Mouse (Mus musculus) stomach, postnatal 0 days (tissue): ENCODE data around the gene Vdr. TPM values are rescaled to one million over a fixed set of nuclear protein-coding genes. Genes with fewer than 3 reads are reported as not detected.

Source experiments
- ATAC-seq: fragments of 200-750 bp; cut with Nextera tagmentation; 2 replicates; pipeline ENCODE4 v1.8.0; 2017; ENCODE audit not compliant: low FRiP score, low TSS enrichment
- DNase-seq: peaks from one replicate; pipeline ENCODE4 v3.0.0-alpha.2; 2016; ENCODE audit warnings: low spot score
- H3K27ac ChIP-seq: fragments of 300-500 bp; sonication (generic); replicated peaks from 2 replicates; pipeline ENCODE4 v1.5.1; 2014; ENCODE audit warnings: mild to moderate bottlenecking, control low read depth
- H3K27me3 ChIP-seq: fragments of 300-500 bp; sonication (generic); 2 replicates; pipeline ENCODE4 v1.6.1; 2014; ENCODE audit warnings: low read length; ENCODE audit not compliant: control insufficient read depth, insufficient read depth
- H3K36me3 ChIP-seq: fragments of 300-500 bp; sonication (generic); 2 replicates; pipeline ENCODE4 v1.6.1; 2014; ENCODE audit warnings: low read length, mixed read lengths; ENCODE audit not compliant: control insufficient read depth, insufficient read depth
- H3K4me1 ChIP-seq: fragments of 300-500 bp; sonication (generic); replicated peaks from 2 replicates; pipeline ENCODE4 v1.6.1; 2014; ENCODE audit warnings: antibody characterized with exemption; ENCODE audit not compliant: control insufficient read depth, insufficient read depth
- H3K4me2 ChIP-seq: fragments of 300-500 bp; sonication (generic); replicated peaks from 2 replicates; pipeline ENCODE4 v1.6.1; 2014; ENCODE audit warnings: low read depth, mild to moderate bottlenecking, control low read depth, moderate library complexity
- H3K4me3 ChIP-seq: fragments of 300-500 bp; sonication (generic); 2 replicates; pipeline ENCODE4 v1.5.1; 2014; ENCODE audit warnings: low read depth, low read length, control low read depth
- H3K9ac ChIP-seq: fragments of 300-500 bp; sonication (generic); 2 replicates; pipeline ENCODE4 v1.6.1; 2014; ENCODE audit warnings: mild to moderate bottlenecking, low read length, control low read depth, mixed read lengths
- H3K9me3 ChIP-seq: fragments of 300-500 bp; sonication (generic); 2 replicates; pipeline ENCODE4 v1.6.1; 2016; ENCODE audit warnings: low read length; ENCODE audit not compliant: control insufficient read depth
- CTCF ChIP-seq: IDR thresholded peaks from 2 replicates; pipeline ENCODE4 v1.5.1; 2016; ENCODE audit warnings: antibody characterized with exemption, low read depth, mild to moderate bottlenecking, moderate library complexity
- EP300 ChIP-seq: optimal IDR thresholded peaks from 2 replicates; pipeline ENCODE3; 2016; ENCODE audit warnings: antibody characterized with exemption
- WGBS: fragments of 180-500 bp; shearing (Covaris S2); extraction: QIAGEN DNeasy Blood & Tissue Kit; methylation state at CpG from one replicate; pipeline ENCODE4 v1.1.7; 2014; 5-methylcytosine and 5-hydroxymethylcytosine counted together
- polyA plus RNA-seq: library from polyadenylated mRNA; unstranded; fragments of >200 nt; fragmentation: Nextera tagmentation; extraction: Ambion mirVana; gene quantifications from 2 replicates; pipeline ENCODE4 v1.2.1, GENCODE M21; 2015

Gene Vdr
- polyA plus RNA-seq, 1 experiment from 2014 or later: 1.4 TPM

GRCm38 (mm10) chr15:97825071-97825940 lies 85.1 kb downstream of the Vdr start:
- peak overlapping the region; percentile 70 for H3K9ac ChIP-seq
- WGBS: 7% methylated on average over 29 of the region's 29 CpGs
- peak overlapping the region; percentile 91 for H3K27ac ChIP-seq
- TF ChIP-seq EP300: no peak
- TF ChIP-seq CTCF: peak; percentile 80
- H3K9me3 ChIP-seq: no peaks in the 10 kb centered on the region
- DNase-seq: peak; percentile 92
- peak overlapping the region; percentile 75 for H3K4me2 ChIP-seq
- H3K4me1 ChIP-seq: peaks cover 29% of the 10 kb centered on the region
- H3K36me3 ChIP-seq: no peaks in the 10 kb centered on the region
- H3K27me3 ChIP-seq: no peaks in the 10 kb centered on the region
- peak; percentile 91 for ATAC-seq
- peak overlapping the region; percentile 48 for H3K4me3 ChIP-seq

- H3K9me3 ChIP-seq: no peaks in the 10 kb centered on the region
- ATAC-seq (no peak), DNase-seq (no peak)
- H3K27ac ChIP-seq: peak overlapping the region; percentile 69
- no peak overlapping the region for H3K4me2 ChIP-seq
- peaks cover 27% of the 10 kb centered on the region for H3K4me1 ChIP-seq
- 66% methylated on average over 6 of the region's 6 CpGs for WGBS
- H3K9ac ChIP-seq: peak overlapping the region; percentile 18
- H3K4me3 ChIP-seq: no peak overlapping the region
- H3K36me3 ChIP-seq: no peaks in the 10 kb centered on the region
- TF ChIP-seq EP300: no peak
- TF ChIP-seq CTCF: no peak
- no peaks in the 10 kb centered on the region for H3K27me3 ChIP-seq
Observed at GRCm38 (mm10) chr15:97824042-97824441, 86.4 kb downstream of the Vdr start.

- Histone ChIP-seq H3K27ac (peak overlapping the region; percentile 24; the same call in 1 of the 2 replicates), H3K4me1 (peaks cover 27% of the 10 kb centered on the region), H3K9ac (no peak overlapping the region), H3K4me3 (no peak overlapping the region), H3K27me3 (no peaks in the 10 kb centered on the region), H3K36me3 (no peaks in the 10 kb centered on the region), H3K4me2 (no peak overlapping the region), H3K9me3 (no peaks in the 10 kb centered on the region)
- no peak for TF ChIP-seq CTCF
- TF ChIP-seq EP300: no peak
- ATAC-seq: no peak
- WGBS: 68% methylated on average over 12 of the region's 12 CpGs
- DNase-seq: no peak
Observed at GRCm38 (mm10) chr15:97823479-97823878, 87.0 kb downstream of the Vdr start.

GRCm38 (mm10) chr15:97822545-97823228 lies 87.7 kb downstream of the Vdr start:
- H3K4me2 ChIP-seq: peak overlapping the region; percentile 12; the same call in 1 of the 2 replicates
- no peaks in the 10 kb centered on the region for H3K36me3 ChIP-seq
- H3K27me3 ChIP-seq: no peaks in the 10 kb centered on the region
- H3K4me1 ChIP-seq: peaks cover 27% of the 10 kb centered on the region
- peak overlapping the region; percentile 18; the same call in 1 of the 2 replicates for H3K9ac ChIP-seq
- H3K4me3 ChIP-seq: no peak overlapping the region
- no peaks in the 10 kb centered on the region for H3K9me3 ChIP-seq
- DNase-seq: no peak
- peak; percentile 6; the same call in 1 of the 2 replicates for TF ChIP-seq CTCF
- TF ChIP-seq EP300: no peak
- WGBS: 42% methylated on average over 10 of the region's 12 CpGs
- ATAC-seq: no peak
- H3K27ac ChIP-seq: peak overlapping the region; percentile 24; the same call in 1 of the 2 replicates

- peak overlapping the region; percentile 58 for H3K27ac ChIP-seq
- no peak for TF ChIP-seq CTCF
- no peak for TF ChIP-seq EP300
- H3K4me3 ChIP-seq: no peak overlapping the region
- ATAC-seq: no peak
- no peak overlapping the region for H3K4me2 ChIP-seq
- H3K27me3 ChIP-seq: no peaks in the 10 kb centered on the region
- H3K9ac ChIP-seq: no peak overlapping the region
- WGBS: 62% methylated on average over 6 of the region's 6 CpGs
- DNase-seq: no peak
- no peaks in the 10 kb centered on the region for H3K36me3 ChIP-seq
- peaks cover 27% of the 10 kb centered on the region for H3K4me1 ChIP-seq
- H3K9me3 ChIP-seq: no peaks in the 10 kb centered on the region
Observed at GRCm38 (mm10) chr15:97821983-97822363, 88.5 kb downstream of the Vdr start.
